Mouse (Mus musculus) mouse embryonic stem cell (cell line): Measurements from ENCODE around the gene Slc22a17.

Experiments
- in situ Hi-C, 2 experiments: fragments of 300-500 bp; cut with MboI; formaldehyde crosslinking; loops; 1 replicate in 1 of 2; 3 replicates in 1 of 2; pipeline ENCODE4 v1.14.3; 2019 to 2020; ENCODE audit warnings: low sequenced_read_pairs in 2 of 2, low pct_unique_long_range_greater_than_20kb in 1 of 2, mixed read lengths in 1 of 2; ENCODE audit not compliant: unreplicated experiment in 1 of 2

Gene Slc22a17

DNA sequence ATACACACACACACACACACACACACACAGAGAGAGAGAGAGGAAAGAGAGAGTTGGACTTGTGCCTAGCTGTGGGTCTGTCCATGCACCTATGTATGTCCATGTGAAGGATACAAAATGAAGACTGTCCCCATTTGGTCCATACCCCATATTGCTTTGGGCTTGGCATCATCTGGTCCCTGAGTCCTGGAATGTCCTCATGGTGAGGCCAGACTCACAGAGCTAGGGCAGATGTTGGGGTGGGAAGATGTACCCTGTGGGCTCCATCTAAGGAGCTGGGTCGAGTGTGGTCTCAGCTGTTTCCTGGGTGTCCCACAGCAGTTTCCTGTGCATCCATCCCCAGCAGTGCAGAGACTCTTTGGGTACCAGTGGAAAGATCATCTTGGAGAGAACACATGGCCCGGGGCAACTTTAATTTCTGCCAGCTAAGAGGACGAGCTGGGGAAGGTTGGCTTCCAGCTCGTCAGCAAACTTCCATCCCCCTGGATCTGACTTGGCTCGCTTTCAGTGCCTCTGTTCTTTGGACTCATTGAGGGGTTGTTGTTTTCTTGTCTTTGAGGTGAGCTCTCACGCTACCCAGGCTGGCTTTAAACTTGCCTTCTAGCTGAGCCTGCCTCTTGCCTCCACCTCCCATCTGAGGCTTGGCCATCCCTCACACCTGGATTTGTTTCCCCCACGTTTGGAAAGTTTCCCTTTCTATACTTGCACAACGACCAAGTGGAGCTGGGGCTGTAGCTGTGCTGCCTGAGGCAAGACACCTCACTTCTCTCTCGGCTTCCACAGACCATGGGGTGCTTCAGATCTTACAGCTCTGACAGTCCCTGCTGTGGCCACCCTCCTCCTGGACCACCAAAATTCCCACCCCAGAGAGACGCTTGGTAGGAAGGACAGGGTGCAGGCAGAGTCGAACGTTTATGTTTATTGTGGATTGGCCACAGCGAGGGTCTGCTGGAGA, 28.4 kb upstream of the Slc22a17 start:
- in situ Hi-C loops = no loop called here

DNA sequence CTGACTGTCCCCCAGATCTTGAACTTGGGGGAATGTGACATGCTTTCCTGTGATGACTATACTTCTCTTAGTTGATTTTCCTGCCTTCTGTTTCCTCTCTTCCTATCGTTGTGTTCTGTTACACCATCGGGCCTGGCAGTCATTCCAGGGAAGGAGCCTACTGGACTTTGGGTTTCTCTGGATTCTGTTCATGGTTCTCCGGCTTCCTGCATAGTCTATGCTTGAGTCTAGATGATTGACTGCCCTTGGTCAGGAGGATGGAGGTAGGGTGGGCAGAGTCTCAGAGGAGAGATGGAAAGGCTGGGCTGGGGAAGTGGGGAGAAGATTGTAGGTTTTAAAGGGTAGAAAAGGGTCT, 27.2 kb upstream of the Slc22a17 start:
- in situ Hi-C loops = no loop called here

DNA sequence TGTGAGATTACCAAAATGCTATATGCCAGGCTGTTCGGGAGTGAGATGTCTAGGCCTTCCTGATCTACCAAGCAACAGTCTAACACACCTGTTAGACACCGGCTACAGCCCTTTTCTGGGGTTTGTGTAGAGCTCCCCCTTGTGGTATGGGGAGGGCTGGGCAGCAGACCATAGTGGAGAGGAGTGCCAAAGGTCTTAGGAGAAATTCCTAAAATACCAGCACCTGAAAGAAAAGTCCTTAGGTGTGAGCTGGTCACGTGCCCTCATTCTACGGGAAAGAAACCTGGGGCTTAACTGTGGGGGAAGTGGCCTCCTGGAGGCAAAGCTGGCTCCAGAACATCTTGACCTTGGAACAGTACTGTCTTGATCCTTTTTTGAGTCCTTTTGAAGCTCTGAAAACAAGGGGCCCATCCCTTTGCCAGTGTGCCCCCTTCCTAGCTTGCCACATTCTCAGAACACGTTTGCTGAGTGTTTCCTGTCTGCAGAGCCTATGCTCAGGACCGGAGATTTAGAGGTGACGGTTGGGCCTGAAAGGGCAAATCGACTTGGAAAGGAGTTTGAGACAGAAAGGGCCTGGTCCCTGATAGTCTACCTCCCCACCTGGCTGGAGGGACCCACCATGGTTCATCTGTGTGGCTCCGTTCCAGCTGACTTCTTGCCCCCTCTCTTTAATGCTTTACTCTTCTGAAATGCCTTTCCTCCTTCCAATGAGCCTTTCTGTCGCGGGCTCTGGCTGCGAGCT, 26.7 kb upstream of the Slc22a17 start:
- in situ Hi-C loops = no loop called here

DNA sequence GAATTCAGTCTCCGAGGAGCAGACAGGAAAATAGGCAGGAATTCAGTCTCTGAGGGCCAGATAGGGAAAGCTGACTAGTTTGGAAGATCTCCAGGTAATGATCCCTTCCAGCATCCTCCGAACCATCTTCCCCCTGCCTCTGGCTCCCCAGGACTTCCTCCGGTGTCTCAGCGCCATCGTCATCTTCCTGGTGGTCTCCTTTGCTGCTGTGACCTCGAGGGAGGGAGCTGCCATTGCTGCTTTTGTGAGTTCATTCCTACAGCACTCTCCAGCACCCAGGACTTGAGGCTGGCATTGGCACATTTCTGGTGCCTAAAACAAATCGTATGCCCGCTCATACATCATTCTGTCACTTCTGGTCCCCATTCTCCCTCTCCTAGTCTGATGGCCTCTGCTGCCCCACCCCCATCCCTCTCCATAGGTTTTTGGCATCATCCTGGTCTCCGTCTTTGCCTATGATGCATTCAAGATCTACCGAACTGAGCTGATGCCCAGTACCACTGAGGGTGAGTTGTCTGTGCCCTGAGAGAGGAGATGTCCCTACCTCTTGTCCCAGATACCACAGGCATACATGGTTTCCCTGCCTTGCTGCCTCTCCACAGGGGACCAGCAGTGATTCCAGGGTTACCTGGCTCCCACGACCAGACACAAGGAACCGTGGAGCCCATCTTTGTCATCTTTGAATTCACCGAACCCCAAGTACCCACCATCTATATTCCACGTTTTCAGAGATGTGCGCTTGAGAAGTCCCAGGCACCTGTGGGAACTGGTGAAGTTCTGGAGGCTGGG, 25.7 kb upstream of the Slc22a17 start:
- in situ Hi-C loops = no loop called here

DNA sequence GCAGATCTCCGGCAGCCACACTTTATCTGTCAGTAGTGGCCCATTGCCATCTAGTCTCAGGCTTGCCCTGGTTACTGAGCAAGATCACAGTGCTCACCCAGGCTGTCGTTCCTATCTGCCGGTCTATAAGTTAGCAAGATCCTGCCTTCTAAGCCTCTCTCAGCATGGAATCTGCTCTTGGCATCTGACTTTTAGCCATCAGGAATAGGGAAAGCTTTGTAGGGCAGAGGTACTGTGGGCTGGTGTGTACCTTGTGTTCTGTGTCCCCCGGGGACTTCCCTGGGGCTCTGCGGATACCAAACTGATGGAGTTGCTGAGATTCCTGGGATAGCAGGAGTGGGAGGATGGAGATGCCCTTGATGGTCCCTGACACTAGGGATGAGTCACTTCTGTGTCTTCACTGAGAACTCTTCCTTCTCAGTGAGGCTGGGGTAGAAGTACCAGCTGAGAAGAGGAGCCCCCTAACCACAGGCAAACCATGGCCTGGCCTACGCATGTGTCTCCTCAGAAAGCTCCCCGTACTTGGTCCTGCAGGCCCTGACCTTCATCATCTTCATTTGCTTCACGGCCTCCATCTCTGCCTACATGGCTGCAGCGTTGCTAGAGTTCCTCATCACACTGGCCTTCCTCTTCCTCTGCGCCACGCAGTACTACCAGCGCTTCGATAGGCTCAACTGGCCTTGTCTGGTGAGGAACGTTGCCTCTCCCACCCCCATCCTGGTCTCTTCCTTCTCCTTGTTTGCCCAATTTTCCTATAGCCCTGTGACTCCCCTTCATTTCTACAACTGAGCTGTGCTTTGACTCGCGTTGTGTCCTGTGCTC, 24.6 kb upstream of the Slc22a17 start:
- in situ Hi-C loops = no loop called here

DNA sequence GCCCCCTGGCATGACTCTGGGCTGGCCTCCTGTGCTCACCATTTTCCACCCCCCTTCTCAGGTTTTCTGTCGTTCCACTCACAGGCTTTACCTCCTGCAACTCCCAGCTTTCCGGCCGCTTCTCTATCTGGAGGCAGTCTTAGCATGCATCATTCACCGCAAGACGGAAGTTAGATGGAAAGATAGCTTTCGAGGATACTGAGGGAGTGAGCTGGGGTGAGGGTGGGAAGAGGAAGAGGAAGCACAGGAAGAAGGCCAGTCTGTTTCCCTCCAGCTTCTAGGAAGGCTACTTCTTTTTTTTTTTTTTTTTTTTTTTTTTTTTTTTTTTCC, 23.9 kb upstream of the Slc22a17 start:
- in situ Hi-C loops = no loop called here

DNA sequence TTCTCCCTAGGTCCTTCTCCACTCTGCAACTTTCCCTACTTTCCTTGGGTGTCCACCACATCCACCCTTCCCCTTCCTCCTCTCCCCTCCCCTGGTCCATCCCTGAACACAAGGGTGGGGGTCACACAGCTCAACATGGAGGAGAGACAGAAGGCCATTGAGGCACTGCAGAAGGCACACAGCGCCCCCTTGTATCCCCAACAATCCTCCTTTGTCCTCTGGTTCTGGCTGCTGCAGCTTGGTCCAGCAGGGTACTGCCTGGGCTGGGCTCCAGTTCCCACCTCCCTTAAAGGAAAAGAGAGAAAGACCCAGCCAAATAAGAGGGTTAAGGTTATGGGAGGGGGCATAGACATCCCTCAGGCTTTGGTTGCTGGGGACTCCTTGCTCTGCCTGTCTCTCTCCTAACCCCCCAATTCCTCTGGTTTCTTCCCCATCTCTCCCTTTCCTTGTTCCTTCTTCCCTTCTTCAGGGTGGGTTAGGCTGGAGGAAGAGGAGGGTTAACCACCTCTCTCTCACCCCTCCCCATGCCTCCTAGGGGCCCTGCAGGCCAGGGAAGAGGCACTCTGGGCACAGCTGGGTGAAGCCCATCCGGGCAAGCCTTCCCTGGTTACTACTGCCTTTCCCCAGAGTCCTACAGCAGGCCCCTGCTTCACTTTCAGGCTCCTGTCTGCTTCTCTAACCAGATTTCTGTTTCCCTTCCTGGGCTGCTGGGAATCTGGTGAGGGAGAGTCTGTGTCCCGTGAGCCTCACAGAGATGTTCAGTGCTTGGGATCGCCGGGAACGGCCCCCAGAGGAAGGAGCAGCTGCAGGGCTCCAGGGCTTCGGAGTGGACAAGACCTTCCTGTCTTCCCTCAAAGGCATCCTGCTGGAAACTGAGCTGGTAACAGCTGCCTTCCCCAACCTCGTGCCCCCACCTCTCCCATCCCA, 23.2 kb upstream of the Slc22a17 start, which contains the start of gene Cmtm5:
Gene Cmtm5 (plus strand): TSS at position 358 of the 927 bp plus-strand sequence.
- in situ Hi-C loops = no loop called here

DNA sequence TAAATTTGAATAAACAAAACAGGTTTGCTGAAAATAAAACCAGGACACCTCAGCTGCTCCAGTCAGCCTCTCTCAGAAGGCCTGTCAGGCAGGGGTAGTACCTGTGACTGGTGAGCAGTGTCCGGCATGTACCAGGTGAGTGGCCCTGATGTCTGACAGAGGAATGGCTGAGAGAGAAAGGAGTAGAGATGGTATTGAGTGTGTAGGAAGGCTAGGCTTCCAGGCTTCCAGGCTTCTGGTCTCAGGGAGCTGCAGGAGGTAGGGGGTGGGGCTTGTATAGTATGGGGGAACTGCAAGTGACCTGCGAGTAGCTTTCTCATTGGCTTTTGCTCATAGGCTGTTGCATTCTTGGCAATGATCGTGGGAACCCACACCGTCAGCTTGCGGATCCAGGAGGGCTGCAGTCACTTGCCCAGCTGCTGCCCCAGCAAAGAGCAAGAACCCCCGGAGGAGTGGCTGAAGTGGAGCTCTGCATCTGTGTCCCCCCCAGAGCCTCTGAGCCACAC, 19.8 kb upstream of the Slc22a17 start, which contains the start of gene Il25:
Gene Il25 (plus strand): TSS at position 51 of the 506 bp plus-strand sequence.
- in situ Hi-C loops = no loop called here

DNA sequence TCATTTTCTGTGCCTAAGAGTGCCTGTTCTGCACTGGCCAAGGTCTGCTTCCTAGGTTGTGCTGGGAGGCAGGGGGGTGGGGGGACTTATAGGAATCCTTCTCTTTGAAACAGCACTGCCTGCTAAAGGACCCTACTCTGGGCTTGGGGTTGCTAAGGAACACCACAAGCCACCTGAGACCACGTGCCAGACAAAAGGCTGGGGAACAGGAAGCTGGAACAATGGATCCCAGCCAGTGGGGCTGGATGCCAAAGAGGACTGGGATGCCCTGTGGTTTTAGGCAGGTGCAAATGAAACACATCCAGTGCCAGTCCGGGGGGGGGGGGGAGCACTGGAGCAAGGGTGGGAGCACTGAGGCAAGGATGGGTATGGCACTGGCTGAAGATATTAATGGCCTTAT, 17.5 kb upstream of the Slc22a17 start:
- in situ Hi-C loops = no loop called here

DNA sequence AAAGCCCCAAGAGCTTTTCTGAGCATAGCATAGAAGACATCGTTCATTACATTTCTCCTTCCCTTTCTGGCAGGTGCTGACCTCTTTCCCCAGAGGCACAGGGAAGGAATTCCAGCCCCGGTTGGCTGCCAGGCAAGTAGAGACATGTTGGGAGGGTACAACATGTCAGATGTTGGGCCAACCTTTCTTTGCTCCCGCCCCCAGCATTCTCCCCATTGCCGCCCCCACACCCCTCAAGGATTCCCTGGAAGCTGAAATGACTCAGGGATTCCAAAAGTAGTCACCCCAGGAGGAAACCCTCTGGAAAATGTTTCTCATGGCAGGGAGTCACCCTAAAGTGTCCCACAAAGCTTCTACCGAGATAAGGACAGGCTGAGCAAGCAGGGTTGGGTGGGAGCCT, 16.9 kb upstream of the Slc22a17 start:
- in situ Hi-C loops = no loop called here

DNA sequence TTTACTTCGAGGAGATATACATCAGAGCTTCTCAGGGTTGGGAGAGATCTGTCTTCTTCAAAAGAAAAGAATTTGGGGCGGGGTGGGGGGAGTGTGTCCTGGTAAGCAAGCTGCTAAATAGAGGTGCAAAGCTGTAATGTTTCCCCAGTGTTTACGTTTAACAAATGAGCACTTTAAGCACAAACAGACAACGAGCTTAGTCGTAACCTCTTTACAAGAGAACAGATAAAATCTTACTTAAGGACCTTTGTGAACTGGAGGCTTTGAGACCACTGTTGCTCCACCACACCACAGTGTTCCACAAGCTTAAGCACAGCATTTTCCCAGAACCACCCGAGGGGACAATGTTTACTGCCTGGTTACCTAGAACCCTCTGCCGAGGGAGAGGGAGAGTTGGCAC, 14.4 kb upstream of the Slc22a17 start:
- in situ Hi-C loops = no loop called here

DNA sequence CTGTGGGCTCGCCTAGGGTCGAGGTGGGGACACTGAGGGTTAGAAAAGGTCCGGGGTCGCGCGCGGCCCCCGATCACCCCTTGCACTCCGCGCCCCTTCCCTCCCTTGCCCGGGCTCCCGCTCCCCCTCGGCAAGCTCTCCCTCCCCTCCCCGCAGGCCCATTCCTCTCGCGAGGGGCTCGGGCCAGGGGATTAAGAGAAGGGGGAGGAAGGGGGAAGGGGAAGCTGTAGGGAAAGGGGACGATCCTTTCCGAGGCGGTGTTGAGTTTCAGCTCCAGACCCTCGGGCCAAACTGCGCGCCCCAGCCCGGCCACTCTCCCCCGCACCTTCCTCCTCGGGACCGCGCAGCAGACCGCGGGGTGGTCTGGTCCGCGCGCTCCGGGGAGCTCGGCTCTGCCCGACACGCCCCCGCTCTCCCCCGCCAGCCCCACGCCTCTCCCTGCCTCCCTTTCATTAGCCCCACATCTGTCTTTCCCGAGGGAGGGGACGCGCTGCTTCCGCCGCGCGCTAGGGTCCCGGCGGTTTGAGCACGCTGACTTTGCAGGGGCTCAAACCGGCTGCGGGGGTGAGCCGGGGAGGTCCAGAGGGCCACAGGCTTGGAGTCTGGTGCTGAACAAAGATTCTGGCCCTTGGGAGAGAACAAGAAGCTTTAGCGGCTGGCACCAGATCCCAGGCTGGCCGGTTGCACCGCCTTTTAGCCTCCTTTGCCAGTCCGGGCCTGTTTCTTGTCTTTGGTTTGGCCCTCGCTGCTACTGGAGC, 13.6 kb upstream of the Slc22a17 start:
- in situ Hi-C loops = no loop called here

DNA sequence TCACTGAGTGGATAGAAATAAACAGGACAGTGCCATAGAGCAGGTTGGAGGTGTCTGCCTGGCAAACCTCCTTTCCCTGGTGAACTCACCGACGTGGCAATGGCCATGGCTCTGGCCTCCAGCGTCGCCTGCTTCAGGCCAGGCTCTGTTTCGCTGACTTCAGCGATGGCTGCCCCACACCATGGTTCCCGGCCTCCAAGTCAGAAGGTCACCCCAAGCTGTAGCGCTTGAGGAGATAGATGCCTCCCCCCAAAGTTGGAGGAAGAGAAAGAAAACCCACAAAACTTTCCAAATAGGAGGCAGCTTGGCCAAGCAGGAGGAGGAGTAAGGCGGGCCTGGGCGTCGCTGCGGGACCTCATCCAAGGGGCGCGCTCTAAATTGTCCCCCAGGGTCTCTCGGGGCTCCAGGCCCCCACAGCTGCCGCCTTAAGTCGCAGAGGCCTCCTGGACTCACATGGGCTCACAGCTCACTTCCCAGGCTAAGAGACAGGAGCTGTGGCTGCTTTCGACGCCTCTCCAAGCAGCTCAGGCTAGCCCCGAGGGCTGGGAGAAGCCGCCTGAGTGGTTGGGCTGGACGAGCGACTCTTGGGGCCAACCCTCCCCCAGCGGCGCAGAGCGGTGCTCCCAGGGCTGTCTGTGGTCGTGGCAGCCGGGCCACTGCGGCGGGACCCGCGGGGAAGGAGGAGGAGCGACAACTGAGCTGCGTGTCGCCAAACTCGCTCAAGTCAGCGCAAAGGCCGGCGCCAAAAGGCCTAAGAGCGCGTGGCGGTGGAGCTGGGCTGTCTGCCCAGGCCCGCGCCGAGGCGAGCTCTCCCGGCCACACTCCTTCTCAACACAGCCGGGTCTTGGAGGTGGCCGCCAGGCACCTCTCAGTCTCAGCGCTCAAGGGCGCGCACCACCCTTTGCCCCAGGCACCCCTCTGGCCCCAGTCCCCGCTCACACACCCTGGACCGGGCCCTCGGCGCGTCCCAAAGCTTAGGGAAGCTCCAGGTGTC, 12.7 kb upstream of the Slc22a17 start, which contains the start of gene Efs:
Gene Efs (minus strand): TSS at position 778 of the 994 bp plus-strand sequence.
- in situ Hi-C loops = no loop called here

DNA sequence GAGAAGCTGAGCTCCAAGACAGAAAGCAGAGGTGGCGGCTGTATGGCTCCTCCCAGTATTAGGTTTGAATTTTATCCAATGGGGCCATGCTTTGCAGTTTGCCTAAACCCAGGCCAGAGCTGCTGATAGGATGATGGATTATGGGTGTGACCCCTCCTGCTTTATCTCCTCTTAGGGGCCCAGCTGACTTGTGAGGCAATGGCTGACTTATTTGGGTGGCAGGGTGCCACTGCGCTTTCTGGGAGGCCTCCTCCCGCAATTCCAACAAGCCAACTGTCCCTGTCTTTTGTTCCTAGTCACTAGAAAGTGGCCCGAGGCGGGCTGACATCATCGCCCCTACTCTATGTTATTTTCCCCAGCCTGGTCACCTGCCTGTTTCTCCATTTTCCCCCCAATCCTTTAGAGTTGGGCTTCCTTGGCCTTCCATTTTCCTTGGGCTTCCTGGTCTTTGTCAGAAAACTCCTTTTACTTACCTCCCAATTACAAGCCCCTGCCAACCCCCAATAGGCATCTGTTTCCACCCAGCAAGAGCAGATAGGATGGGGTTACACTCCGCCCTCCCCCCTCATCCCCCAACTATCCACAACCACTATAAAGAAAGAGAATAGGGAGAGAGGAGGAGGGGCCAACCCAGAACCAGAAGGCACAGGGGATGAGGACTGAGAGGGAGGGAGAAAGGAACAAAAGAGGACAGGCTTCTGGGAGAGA, 11.9 kb upstream of the Slc22a17 start:
- in situ Hi-C loops = no loop called here
